Mouse (Mus musculus) kidney, adult 2 months (tissue): ENCODE measurements around the gene A630023A22Rik.

Source experiments
- CTCF ChIP-seq: fragments of 200-500 bp; conservative IDR thresholded peaks from 2 replicates; pipeline ENCODE4 v1.5.1; 2011; ENCODE audit warnings: low read depth, mild to moderate bottlenecking, control low read depth, low read length, moderate library complexity, mixed read lengths; ENCODE audit not compliant: insufficient read depth, insufficient read length
- POLR2A ChIP-seq: fragments of 200-500 bp; IDR thresholded peaks from one replicate; pipeline ENCODE4 v1.6.1; 2011; ENCODE audit warnings: low read depth, low read length, control low read depth

DNA sequence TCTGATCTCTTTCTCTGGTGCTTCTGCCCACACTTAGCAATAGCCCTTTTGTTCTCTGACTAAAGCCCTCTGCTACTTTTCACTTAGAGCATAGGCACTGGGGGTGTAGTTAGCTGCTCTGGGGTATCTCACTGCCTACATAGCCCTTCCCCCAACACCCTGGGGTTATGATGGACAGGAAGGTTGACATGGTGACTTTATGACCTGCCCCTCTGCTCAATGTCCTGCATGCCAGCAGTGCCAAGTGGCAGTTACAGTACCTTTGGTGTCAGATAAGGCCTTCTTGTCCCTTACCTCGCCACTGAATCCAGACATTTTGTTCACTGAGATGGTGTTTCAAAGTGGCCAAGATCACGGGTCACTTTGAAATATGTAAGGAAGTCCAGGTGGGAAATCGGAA lies 87.5 kb downstream of the A630023A22Rik start, which contains the start of gene Gm30083:
- TF ChIP-seq POLR2A, result no peak
- no peak for TF ChIP-seq CTCF
